Mouse (Mus musculus) myocyte (in vitro differentiated cells): Measurements from ENCODE around the gene Crybb1. TPM values are rescaled to one million over a fixed set of nuclear protein-coding genes. Genes with fewer than 3 reads are reported as not detected.

Experiments used
- H3K27me3 ChIP-seq: one replicate; pipeline ENCODE4 v1.6.1; 2011; ENCODE audit not compliant: control insufficient read depth, insufficient read depth, insufficient read length
- H3K36me3 ChIP-seq: one replicate; pipeline ENCODE4 v1.6.1; 2011; ENCODE audit not compliant: control insufficient read depth, insufficient read depth
- H3K4me2 ChIP-seq: one replicate; pipeline ENCODE4 v1.6.1; 2011; ENCODE audit warnings: low read depth, control low read depth
- H3K4me3 ChIP-seq: one replicate; pipeline ENCODE4 v1.5.1; 2011; ENCODE audit warnings: mild to moderate bottlenecking, control low read depth, moderate library complexity
- H3K79me2 ChIP-seq: one replicate; pipeline ENCODE4 v1.6.1; 2011; ENCODE audit not compliant: control insufficient read depth, insufficient read depth
- H3ac ChIP-seq: one replicate; pipeline ENCODE4 v1.6.1; 2011; ENCODE audit not compliant: control insufficient read depth, insufficient read length
- CEBPB ChIP-seq: IDR thresholded peaks from 2 replicates; pipeline ENCODE4 v1.6.1; 2011; ENCODE audit warnings: mild to moderate bottlenecking, moderate library complexity; ENCODE audit not compliant: poor library complexity, insufficient read depth, severe bottlenecking
- E2F4 ChIP-seq: IDR thresholded peaks from one replicate; pipeline ENCODE4 v1.6.1; 2011; ENCODE audit warnings: mild to moderate bottlenecking, control low read depth, moderate library complexity; ENCODE audit not compliant: insufficient read depth
- MAX ChIP-seq: IDR thresholded peaks from one replicate; pipeline ENCODE4 v1.6.1; 2011; ENCODE audit warnings: low read depth, mild to moderate bottlenecking, control low read depth
- MYOD1 ChIP-seq, 3 experiments: IDR thresholded peaks; one replicate each; pipeline ENCODE4 v1.6.1; 2011; ENCODE audit warnings: control low read depth in 2 of 3, low read depth in 2 of 3, mild to moderate bottlenecking in 2 of 3, moderate library complexity in 1 of 3; ENCODE audit not compliant: insufficient read length in 2 of 3, control insufficient read depth in 1 of 3
- MYOG ChIP-seq, 3 experiments: IDR thresholded peaks; one replicate each; pipeline ENCODE4 v1.6.1; 2011; ENCODE audit warnings: control low read depth in 2 of 3, low read depth in 2 of 3, mild to moderate bottlenecking in 2 of 3; ENCODE audit not compliant: insufficient read length in 2 of 3, control insufficient read depth in 1 of 3, insufficient read depth in 1 of 3
- POLR2A ChIP-seq: IDR thresholded peaks from one replicate; pipeline ENCODE4 v1.6.1; 2011; ENCODE audit warnings: low read depth, mild to moderate bottlenecking, control low read depth, moderate library complexity; ENCODE audit not compliant: insufficient read length
- POLR2AphosphoS2 ChIP-seq: IDR thresholded peaks from one replicate; pipeline ENCODE4 v1.6.1; 2011; ENCODE audit warnings: low read depth, control low read depth; ENCODE audit not compliant: insufficient read length
- REST ChIP-seq: IDR thresholded peaks from one replicate; pipeline ENCODE4 v1.6.1; 2011; ENCODE audit warnings: mild to moderate bottlenecking, control low read depth, moderate library complexity; ENCODE audit not compliant: insufficient read depth, insufficient read length
- SRF ChIP-seq: IDR thresholded peaks from one replicate; pipeline ENCODE4 v1.6.1; 2011; ENCODE audit warnings: low read depth; ENCODE audit not compliant: control insufficient read depth, insufficient read length
- TCF12 ChIP-seq: IDR thresholded peaks from one replicate; pipeline ENCODE4 v1.6.1; 2011; ENCODE audit warnings: mild to moderate bottlenecking, control low read depth; ENCODE audit not compliant: poor library complexity, insufficient read depth, severe bottlenecking
- TCF3 ChIP-seq: IDR thresholded peaks from one replicate; pipeline ENCODE4 v1.6.1; 2011; ENCODE audit warnings: low read depth, control low read depth; ENCODE audit not compliant: insufficient read length
- USF1 ChIP-seq: IDR thresholded peaks from one replicate; pipeline ENCODE4 v1.6.1; 2011; ENCODE audit warnings: low read depth, mild to moderate bottlenecking, control low read depth, moderate library complexity
- polyA plus RNA-seq: library from polyadenylated mRNA; unstranded; fragments of >200 nt; fragmentation: generic; extraction: Trizol; gene quantifications from one replicate; pipeline ENCODE4 v1.2.1, GENCODE M21; 2012; ENCODE audit warnings: missing spikeins

The Crybb1 gene
- polyA plus RNA-seq, 1 experiment = 0.36 TPM

DNA sequence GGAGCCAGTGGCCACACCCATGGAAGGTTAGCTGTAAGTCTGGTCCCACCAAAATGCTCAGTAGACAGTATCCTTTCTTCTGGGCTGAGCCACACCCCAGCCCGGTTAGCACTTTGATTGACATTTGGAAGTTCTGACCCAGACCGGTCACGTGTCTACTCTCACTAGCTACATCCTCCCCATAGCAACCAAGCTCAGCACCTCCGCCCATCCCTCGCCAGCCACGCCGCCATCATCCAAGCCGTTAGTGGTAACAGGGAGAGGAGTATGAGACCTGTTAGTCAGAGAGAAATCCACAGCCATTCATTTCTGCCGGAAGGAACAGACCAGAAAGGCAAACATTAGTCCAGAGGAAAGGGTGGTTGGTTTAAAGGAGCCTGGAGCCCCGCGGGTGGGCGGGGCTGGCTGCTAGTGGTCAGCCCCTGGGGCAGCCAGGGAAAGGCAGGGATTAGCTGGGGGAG is 40.3 kb upstream of the Crybb1 start:
- Histone ChIP-seq H3K36me3 (no peaks in the 10 kb centered on the region), H3K4me2 (no peak overlapping the region), H3ac (no peak overlapping the region), H3K27me3 (no peaks in the 10 kb centered on the region), H3K79me2 (no peaks in the 10 kb centered on the region), H3K4me3 (no peak overlapping the region)
- TF ChIP-seq POLR2AphosphoS2 = no peak
- TF ChIP-seq TCF12 = no peak
- no peak for TF ChIP-seq CEBPB
- no peak for TF ChIP-seq SRF
- no peak for TF ChIP-seq MYOG (IDR thresholded peaks at IDR 0.05; ENCODE audit: control insufficient read depth in 1 of 3, insufficient read depth in 1 of 3, insufficient read length in 2 of 3, low read depth in 2 of 3)
- no peak for TF ChIP-seq POLR2A
- no peak for TF ChIP-seq MYOD1 (IDR thresholded peaks at IDR 0.05; ENCODE audit: control insufficient read depth in 1 of 3, insufficient read length in 2 of 3, low read depth in 2 of 3)
- no peak for TF ChIP-seq MAX
- no peak for TF ChIP-seq USF1
- no peak for TF ChIP-seq TCF3
- no peak for TF ChIP-seq REST
- no peak for TF ChIP-seq E2F4

DNA sequence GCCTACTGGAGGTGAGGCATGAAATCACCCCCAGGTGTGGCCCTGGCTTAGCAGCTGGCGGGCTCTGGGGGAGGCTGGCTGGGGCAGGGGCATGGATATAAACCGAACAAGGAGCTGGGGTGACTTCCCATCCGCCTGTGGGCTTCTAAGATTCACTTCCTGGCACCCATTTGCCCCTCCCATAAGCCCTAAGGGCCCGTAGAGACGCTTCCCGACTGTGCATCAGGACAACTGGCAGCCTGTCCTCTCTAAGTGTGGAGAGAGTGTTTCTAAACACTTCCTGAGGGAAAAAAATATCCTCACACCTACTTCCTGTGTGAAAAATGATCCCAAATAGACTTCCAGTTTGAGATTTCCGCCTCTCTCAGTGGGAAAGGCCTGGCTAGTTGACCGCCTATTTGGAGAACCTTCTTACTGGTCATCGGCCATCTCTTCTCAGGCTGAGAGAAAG is 39.8 kb upstream of the Crybb1 start:
- TF ChIP-seq SRF = no peak
- TF ChIP-seq MYOG (IDR thresholded peaks at IDR 0.05; ENCODE audit: control insufficient read depth in 1 of 3, insufficient read depth in 1 of 3, insufficient read length in 2 of 3, low read depth in 2 of 3) = no peak
- no peak for TF ChIP-seq TCF12
- no peak for TF ChIP-seq USF1
- TF ChIP-seq POLR2A = no peak
- no peak for TF ChIP-seq REST
- TF ChIP-seq E2F4 = no peak
- TF ChIP-seq MAX = no peak
- no peak for TF ChIP-seq POLR2AphosphoS2
- no peak for TF ChIP-seq TCF3
- H3K4me2 ChIP-seq = no peak overlapping the region
- no peak overlapping the region for H3K4me3 ChIP-seq
- H3ac ChIP-seq = no peak overlapping the region
- no peaks in the 10 kb centered on the region for H3K27me3 ChIP-seq
- no peaks in the 10 kb centered on the region for H3K79me2 ChIP-seq
- H3K36me3 ChIP-seq = no peaks in the 10 kb centered on the region

DNA sequence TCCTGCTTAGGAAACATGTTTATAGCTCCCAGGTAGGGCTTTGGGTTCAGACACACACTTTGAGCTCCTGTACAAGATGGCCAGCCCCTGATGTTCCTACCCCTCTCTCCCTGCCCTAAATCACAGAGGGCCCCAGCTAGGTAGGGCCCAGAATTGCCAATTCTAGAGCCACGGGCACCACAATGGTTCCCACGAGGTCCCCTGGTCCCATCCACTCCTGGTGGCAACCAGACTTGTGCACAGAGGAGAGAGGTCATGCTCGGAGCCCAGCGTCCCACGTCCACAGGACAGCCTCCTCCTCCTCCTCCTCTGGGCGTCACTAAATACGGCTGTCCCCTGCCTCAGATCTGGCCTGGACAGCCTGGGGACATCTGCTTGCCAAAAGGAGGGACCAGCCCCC is 39.3 kb upstream of the Crybb1 start:
- no peak overlapping the region for H3ac ChIP-seq
- H3K4me3 ChIP-seq = no peak overlapping the region
- TF ChIP-seq CEBPB = no peak
- TF ChIP-seq POLR2A = no peak
- TF ChIP-seq SRF = no peak
- TF ChIP-seq TCF12 = no peak
- no peak for TF ChIP-seq TCF3
- no peak for TF ChIP-seq MYOG (IDR thresholded peaks at IDR 0.05; ENCODE audit: control insufficient read depth in 1 of 3, insufficient read depth in 1 of 3, insufficient read length in 2 of 3, low read depth in 2 of 3)
- TF ChIP-seq REST = no peak
- TF ChIP-seq E2F4 = no peak
- no peaks in the 10 kb centered on the region for H3K36me3 ChIP-seq
- no peak overlapping the region for H3K4me2 ChIP-seq
- H3K27me3 ChIP-seq = no peaks in the 10 kb centered on the region
- no peaks in the 10 kb centered on the region for H3K79me2 ChIP-seq

DNA sequence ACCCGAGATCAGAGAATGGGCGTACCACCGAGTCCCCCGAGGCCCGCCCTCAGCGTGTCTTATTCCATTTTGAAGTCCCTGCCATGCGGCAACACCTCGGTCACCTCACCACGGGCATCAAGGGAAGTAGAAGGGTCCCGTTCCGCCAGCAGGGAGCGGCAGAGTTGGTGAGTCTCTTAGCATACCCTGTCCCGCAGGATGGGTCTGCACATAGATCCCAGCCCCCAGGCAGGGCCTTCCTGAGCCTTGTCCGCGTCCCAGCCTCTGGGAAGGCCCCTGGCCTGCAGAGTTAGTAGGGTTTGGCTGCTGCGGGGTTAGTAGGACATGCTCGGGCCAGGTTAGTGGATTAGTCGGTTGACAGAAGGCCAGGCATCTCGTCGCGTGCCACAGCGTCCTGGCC is 38.6 kb upstream of the Crybb1 start:
- Histone ChIP-seq H3K79me2 (no peaks in the 10 kb centered on the region), H3K27me3 (no peaks in the 10 kb centered on the region)

DNA sequence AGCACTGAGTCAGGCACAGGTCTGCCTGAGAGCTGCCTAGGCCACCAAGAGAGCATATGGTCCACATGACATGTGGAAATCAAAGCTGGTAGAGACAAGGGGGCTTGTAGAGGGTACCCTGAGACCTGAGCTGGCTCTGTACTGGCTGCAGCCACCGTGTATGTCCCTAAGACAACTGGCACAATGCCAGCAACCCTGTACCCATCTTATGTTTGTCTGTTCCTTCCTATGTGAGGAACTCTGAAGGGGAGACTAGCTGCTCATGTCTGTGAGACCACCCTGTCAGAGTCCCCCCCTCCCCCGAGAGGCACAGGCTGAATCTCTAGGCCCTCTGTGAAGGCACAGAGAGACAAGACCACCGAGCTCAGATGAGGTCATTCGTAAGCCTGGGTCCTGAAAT is 36.9 kb upstream of the Crybb1 start:
- Histone ChIP-seq H3K4me3 (no peak overlapping the region), H3K4me2 (no peak overlapping the region), H3K79me2 (no peaks in the 10 kb centered on the region), H3ac (no peak overlapping the region), H3K36me3 (no peaks in the 10 kb centered on the region), H3K27me3 (no peaks in the 10 kb centered on the region)
- TF ChIP-seq MAX = no peak
- TF ChIP-seq E2F4 = no peak
- TF ChIP-seq SRF = no peak
- TF ChIP-seq USF1 = no peak

More for the DNA sequence above, 38.6 kb upstream of the Crybb1 start:
- Histone ChIP-seq H3K4me3 (no peak overlapping the region), H3K36me3 (no peaks in the 10 kb centered on the region), H3ac (no peak overlapping the region), H3K4me2 (no peak overlapping the region)
- TF ChIP-seq POLR2AphosphoS2 (no peak), TCF3 (no peak), POLR2A (no peak), SRF (no peak), REST (no peak), E2F4 (no peak), TCF12 (no peak)
